12 mouse cellular contexts compared by ENCODE assay signal in the genomic region with DNA sequence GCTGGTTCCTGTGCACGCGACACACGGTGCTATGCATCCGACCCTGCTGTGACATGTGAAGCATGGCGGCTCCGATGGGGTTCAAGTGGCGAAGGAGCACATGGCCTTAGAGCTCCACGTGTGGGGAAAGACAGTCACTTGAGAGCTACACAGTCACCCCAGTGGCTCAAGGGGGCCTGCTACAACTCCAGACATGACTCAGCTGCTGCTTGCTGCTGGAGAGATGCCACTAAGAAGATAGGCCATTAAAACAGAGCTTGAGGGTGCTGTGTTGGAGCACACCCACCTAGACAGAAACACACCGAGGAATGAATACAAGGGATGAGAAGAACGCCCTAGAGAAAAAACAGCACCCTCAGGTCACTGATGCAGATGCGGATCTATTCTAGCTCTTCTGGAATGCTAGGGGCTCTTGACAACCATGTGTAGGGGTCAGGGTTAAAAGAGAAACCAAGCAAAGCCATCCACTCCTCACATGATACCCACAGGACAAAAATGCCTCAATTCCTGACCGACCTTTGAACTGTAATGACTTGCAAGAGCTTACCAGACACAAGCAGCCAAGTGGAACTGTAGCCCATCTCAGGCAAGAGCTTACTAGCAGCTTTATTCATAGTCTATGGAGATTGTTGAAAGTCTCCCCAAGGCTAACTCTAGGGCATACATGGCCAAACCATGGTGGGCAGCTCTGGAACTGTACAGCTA. TPM values are rescaled to one million over a fixed set of nuclear protein-coding genes. Genes with fewer than 3 reads are reported as not detected.
DNase-seq lines count a peak whose midpoint lies in the region; ATAC-seq and TF ChIP-seq lines count a peak whose summit lies in the region.
"Had no signal": no experiment of that assay in that cellular context is flagged by ENCODE, and none has a peak within 500 bp of the region (broad histone marks: within the 10 kb centered on the region; RNA-seq: fewer than 3 reads in every experiment).

No protein-coding gene starts in this region.

- H3K27me3 ChIP-seq in hindbrain, embryonic 12.5 days: no peaks in the 10 kb centered on the region
- H3K27me3 ChIP-seq in hindbrain, embryonic 16.5 days (replicated peaks; ENCODE audit: control insufficient read depth, insufficient read depth, low read length): no peaks in the 10 kb centered on the region
- H3K27me3 ChIP-seq in midbrain, embryonic 16.5 days (ENCODE audit: control insufficient read depth, insufficient read depth, low read depth, low read length): no peaks in the 10 kb centered on the region
- no peaks in the 10 kb centered on the region for H3K27me3 ChIP-seq in cerebellum, adult 2 months (ENCODE audit: control insufficient read depth, insufficient read depth, low read length)

- peaks cover 70% of the 10 kb centered on the region for H3K4me1 ChIP-seq in hindbrain, embryonic 12.5 days
- H3K4me1 ChIP-seq in hindbrain, embryonic 16.5 days (ENCODE audit: control insufficient read depth, insufficient read depth, low read depth, low read length): peaks cover 78% of the 10 kb centered on the region
- peaks cover 86% of the 10 kb centered on the region for H3K4me1 ChIP-seq in midbrain, embryonic 16.5 days (ENCODE audit: control insufficient read depth, insufficient read depth, low read length)
- H3K4me1 ChIP-seq in cerebellum, adult 2 months (ENCODE audit: control insufficient read depth, insufficient read depth, low read length): peaks cover 57% of the 10 kb centered on the region

- DNase-seq in NIH3T3 (ENCODE audit: low read depth): peak; percentile 24
- peak; percentile 65 for DNase-seq in kidney, adult 18-20 months
- no peak for DNase-seq in cerebellum, adult 2 months
- DNase-seq in urinary bladder, postnatal 10 days (ENCODE audit: low spot score): no peak
- DNase-seq: cerebellum, adult 9-11 months; heart, adult 2 months had no signal

- no peaks in the 10 kb centered on the region for H3K9me3 ChIP-seq in hindbrain, embryonic 12.5 days (replicated peaks)
- no peaks in the 10 kb centered on the region for H3K9me3 ChIP-seq in hindbrain, embryonic 16.5 days (ENCODE audit: control insufficient read depth, low read length)
- no peaks in the 10 kb centered on the region for H3K9me3 ChIP-seq in midbrain, embryonic 16.5 days (replicated peaks; ENCODE audit: control insufficient read depth, low read length, poor library complexity, severe bottlenecking)
- H3K9me3 ChIP-seq: embryonic facial prominence, embryonic 10.5 days; liver, embryonic 12.5 days had no signal

- no peak overlapping the region for H3K27ac ChIP-seq in hindbrain, embryonic 12.5 days
- H3K27ac ChIP-seq in hindbrain, embryonic 16.5 days (ENCODE audit: low read depth, low read length): no peak overlapping the region
- no peak overlapping the region for H3K27ac ChIP-seq in midbrain, embryonic 16.5 days (ENCODE audit: low read length)
- no peak overlapping the region for H3K27ac ChIP-seq in cerebellum, adult 2 months (ENCODE audit: insufficient read depth, low read length)
- H3K27ac ChIP-seq: embryonic facial prominence, embryonic 10.5 days; heart, adult 2 months; liver, embryonic 12.5 days; macrophage had no signal

- no peak for TF ChIP-seq POLR2A in cerebellum, adult 2 months (IDR thresholded peaks at IDR 0.05; ENCODE audit: borderline replicate concordance, insufficient read depth, low read length)

- H3K36me3 ChIP-seq in hindbrain, embryonic 12.5 days: peaks cover 2% of the 10 kb centered on the region; the same call in 1 of the 2 replicates
- 0 out of 2 replicates have a peak, but pooled peaks cover 2% of the 10 kb centered on the region for H3K36me3 ChIP-seq in hindbrain, embryonic 16.5 days (ENCODE audit: control insufficient read depth, insufficient read depth, low read length)
- H3K36me3 ChIP-seq in midbrain, embryonic 16.5 days (ENCODE audit: control insufficient read depth, insufficient read depth, low read length): no peaks in the 10 kb centered on the region; the same call in 1 of the 2 replicates
- H3K36me3 ChIP-seq: liver, embryonic 12.5 days had no signal

- H3K4me3 ChIP-seq in hindbrain, embryonic 12.5 days: no peak overlapping the region
- H3K4me3 ChIP-seq in hindbrain, embryonic 16.5 days (ENCODE audit: low read length): no peak overlapping the region
- no peak overlapping the region for H3K4me3 ChIP-seq in midbrain, embryonic 16.5 days (ENCODE audit: low read depth, low read length)
- no peak overlapping the region for H3K4me3 ChIP-seq in cerebellum, adult 2 months (replicated peaks; ENCODE audit: insufficient read depth, low read depth, low read length)
- H3K4me3 ChIP-seq: heart, adult 2 months; liver, embryonic 12.5 days had no signal

- no peak for TF ChIP-seq CTCF in cerebellum, adult 2 months (IDR thresholded peaks at IDR 0.05; ENCODE audit: borderline replicate concordance, insufficient read depth, low read depth, low read length)

- H3K4me2 ChIP-seq in hindbrain, embryonic 12.5 days (replicated peaks): peak overlapping the region; percentile 99
- no peak overlapping the region for H3K4me2 ChIP-seq in hindbrain, embryonic 16.5 days (ENCODE audit: low read length)
- peak overlapping the region; percentile 87 for H3K4me2 ChIP-seq in midbrain, embryonic 16.5 days (ENCODE audit: low read length)
- H3K4me2 ChIP-seq: liver, embryonic 12.5 days had no signal

- WGBS in hindbrain, embryonic 12.5 days: 83% methylated on average over 12 of the region's 12 CpGs
- WGBS in hindbrain, embryonic 16.5 days: 78% methylated on average over 12 of the region's 12 CpGs
- 79% methylated on average over 12 of the region's 12 CpGs for WGBS in midbrain, embryonic 16.5 days
- WGBS in cerebellum, adult 2 months: 37% methylated on average over 12 of the region's 12 CpGs

- ATAC-seq in hindbrain, embryonic 12.5 days (ENCODE audit: low FRiP score): no peak
- no peak for ATAC-seq in hindbrain, embryonic 16.5 days
- no peak for ATAC-seq in midbrain, embryonic 16.5 days
- ATAC-seq: liver, embryonic 12.5 days had no signal

- no peak overlapping the region for H3K9ac ChIP-seq in hindbrain, embryonic 12.5 days
- no peak overlapping the region for H3K9ac ChIP-seq in hindbrain, embryonic 16.5 days (ENCODE audit: low read depth, low read length)
- H3K9ac ChIP-seq in midbrain, embryonic 16.5 days (ENCODE audit: low read depth, low read length): no peak overlapping the region
- H3K9ac ChIP-seq: liver, embryonic 12.5 days had no signal

RNA-seq across cellular contexts. Expression of a gene that starts 5.0 kb away (rescaled TPM):
- polyA plus RNA-seq in hindbrain, embryonic 12.5 days (2016; fragmentation: Nextera tagmentation; extraction: Ambion mirVana): 26.5 and 27.6 TPM in 2 replicates
- polyA plus RNA-seq in hindbrain, embryonic 16.5 days (2015; fragmentation: Nextera tagmentation; extraction: Ambion mirVana): 19.3 and 20.9 TPM in 2 replicates
- polyA plus RNA-seq in midbrain, embryonic 16.5 days (2015; fragmentation: Nextera tagmentation; extraction: Ambion mirVana): 23.9 and 28.2 TPM in 2 replicates
- polyA plus RNA-seq in cerebellum, adult 2 months (2012; rRNA removed): 37.0 and 41.0 TPM in 2 replicates

RNA-seq across cellular contexts. Expression of a gene that starts 57.5 kb away (rescaled TPM):
- 292 and 300 TPM in 2 replicates for polyA plus RNA-seq in hindbrain, embryonic 12.5 days (2016; fragmentation: Nextera tagmentation; extraction: Ambion mirVana)
- polyA plus RNA-seq in hindbrain, embryonic 16.5 days (2015; fragmentation: Nextera tagmentation; extraction: Ambion mirVana): 355 and 365 TPM in 2 replicates
- 362 and 370 TPM in 2 replicates for polyA plus RNA-seq in midbrain, embryonic 16.5 days (2015; fragmentation: Nextera tagmentation; extraction: Ambion mirVana)
- polyA plus RNA-seq in cerebellum, adult 2 months (2012; rRNA removed): 138 and 154 TPM in 2 replicates

Comparison
In these comparisons a context has a peak if more than half of its experiments do, and no peak if none do; other contexts are left out.
1. DNase-seq: peak in NIH3T3 (single experiment) and kidney, adult 18-20 months (single experiment); none in cerebellum, adult 2 months (0 of 2) and urinary bladder, postnatal 10 days (single experiment).